Mouse (Mus musculus): ENCODE measurements at regions not wholly inside any gene's neighbourhood (a gene's known extent, or its start where the extent isn't known, plus 50 kb on each side); places are given as distances from the start of the nearest gene placed in this dataset.

- ChIA-PET CTCF (interaction anchor here in 2 of 4 experiments (0.6 to 0.7 kb wide), 2 partner anchors 648 to 768 kb away, joined by 3 read pairs; no protein-coding TSS in a partner anchor), POLR2A (interaction anchor here in 1 of 4 experiments (0.6 kb wide), 1 partner anchor 644 kb away, joined by 5 read pairs; no protein-coding TSS in a partner anchor)
These were observed 209.3 kb downstream of the Tle4 start for GRCm38 (mm10) chr19:14388539-14388938.

GRCm38 (mm10) chr19:14389881-14390837 is 207.7 kb downstream of the Tle4 start:
- POLR2A ChIA-PET, result interaction anchor here in 1 of 4 experiments (0.6 kb wide), 1 partner anchor 1439 kb away, joined by 3 read pairs; no protein-coding TSS in a partner anchor
- CTCF ChIA-PET, result interaction anchor here in 1 of 4 experiments (0.6 kb wide), 1 partner anchor 1883 kb away, joined by 3 read pairs; no protein-coding TSS in a partner anchor

GRCm38 (mm10) chr19:14390914-14391313 is 206.9 kb downstream of the Tle4 start:
- POLR2A ChIA-PET, result no interaction called here
- CTCF ChIA-PET, result no interaction called here
